Mouse (Mus musculus) neural tube, embryonic 10.5 days (tissue): ENCODE results near the gene Eefsec.

Source experiments
- DNase-seq: peaks from one replicate; pipeline ENCODE4 v3.0.0-alpha.2; 2017; ENCODE audit warnings: low spot score; ENCODE audit errors: extremely low spot score

The Eefsec gene

GRCm38 (mm10) chr6:88446063-88447002 is at the start of gene Eefsec:
Eefsec (minus strand) TSS chr6:88446539.
- peak; percentile 81 for DNase-seq

- DNase-seq, result no peak
Measured at GRCm38 (mm10) chr6:88493712-88494111, 47.4 kb upstream of the Eefsec start.

DNA sequence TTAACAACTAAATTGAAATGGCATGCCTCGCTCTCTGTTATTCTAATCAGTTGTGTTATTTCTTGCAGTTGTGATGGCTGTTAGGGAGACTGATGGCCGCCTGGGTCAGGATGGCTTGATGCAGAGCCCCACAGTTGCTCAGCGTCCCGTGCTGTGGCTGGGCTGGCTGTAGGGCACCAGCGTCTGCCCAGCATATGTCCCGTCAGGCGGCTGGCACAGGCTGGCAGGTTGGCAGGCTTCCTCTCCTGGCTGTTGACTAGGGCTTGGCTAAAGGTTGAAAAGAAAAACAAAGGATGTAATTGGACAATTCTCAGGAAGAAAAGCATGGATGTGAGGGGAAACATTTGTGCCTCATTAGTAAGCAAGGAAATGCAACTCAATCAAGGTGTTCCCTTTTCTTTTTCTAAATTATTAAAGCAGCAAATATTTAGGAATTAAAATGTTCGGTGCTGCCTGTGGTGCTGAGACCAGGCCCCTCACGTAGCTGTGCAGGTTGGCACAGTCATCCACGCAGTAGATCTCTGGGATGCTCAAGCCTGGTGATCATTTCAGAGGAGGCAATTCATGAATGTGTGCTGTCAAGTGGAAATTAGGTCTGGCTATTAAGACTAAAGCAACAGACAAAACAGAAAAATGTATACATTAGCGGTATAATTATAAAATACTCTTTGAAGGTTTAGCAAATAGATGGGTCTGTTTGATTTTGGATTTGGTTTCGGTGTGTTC is 44.5 kb upstream of the Eefsec start:
- DNase-seq, result no peak

- no peak for DNase-seq
Measured at GRCm38 (mm10) chr6:88489834-88490233, 43.5 kb upstream of the Eefsec start.

GRCm38 (mm10) chr6:88489026-88489425 is 42.7 kb upstream of the Eefsec start:
- DNase-seq, result no peak

DNA sequence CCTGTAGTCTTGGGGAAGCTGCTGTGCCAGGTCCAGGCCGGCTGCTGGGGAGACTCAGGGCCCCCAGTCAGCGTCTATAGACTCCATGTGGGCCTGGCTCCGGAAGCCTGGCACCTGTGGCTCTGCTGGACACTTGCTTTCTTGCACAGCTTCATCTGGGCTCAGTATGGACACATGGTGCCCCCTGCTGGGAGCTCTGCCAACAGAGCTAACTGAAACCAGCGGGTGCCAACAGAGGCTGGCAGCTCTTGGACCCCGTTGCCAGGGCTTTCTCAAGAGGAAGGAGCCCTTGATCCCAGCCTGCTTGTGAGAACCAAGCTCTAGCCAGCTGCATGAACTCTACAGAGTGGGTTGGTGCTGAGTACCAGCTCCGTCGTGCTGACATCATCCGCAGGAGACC is 40.6 kb upstream of the Eefsec start:
- DNase-seq, result no peak

DNA sequence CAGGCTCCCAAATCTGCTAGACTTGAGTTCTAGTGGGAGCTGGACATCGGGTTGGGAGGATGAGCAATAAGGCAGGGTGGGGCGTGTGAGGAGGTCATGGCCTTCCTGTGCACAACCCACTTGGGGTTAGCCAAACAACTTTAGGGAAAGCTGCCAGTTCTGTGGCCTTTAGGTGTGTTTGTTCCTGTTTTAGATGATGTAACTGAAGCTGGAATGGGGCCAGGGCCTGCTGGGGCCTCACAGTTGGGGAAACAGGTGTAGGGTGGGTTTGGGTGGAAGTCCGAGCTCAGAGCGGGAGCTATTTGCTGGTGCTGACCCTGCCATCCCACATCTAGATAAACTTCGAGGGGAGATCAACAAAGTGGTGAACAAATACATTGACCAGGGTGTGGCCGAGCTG is 39.0 kb upstream of the Eefsec start:
- no peak for DNase-seq

DNA sequence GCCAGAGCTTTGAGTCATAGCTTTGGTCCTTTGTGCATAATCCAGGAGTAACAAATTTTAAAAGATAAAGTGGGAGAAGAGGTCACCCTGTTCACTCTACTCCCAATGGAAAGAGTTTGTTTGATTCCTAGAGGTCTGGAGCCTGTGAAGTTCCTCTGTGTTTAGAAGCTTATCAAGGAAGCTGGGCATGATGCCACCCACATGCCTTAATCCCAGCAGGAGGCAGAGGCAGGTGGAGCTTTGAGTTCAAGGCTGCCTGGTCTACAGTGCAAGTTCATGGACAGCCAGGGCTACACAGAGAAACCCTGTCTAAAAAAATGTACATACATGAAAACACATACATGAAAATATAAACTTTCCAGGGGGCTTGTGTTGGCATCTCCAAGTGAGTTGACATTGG is 37.6 kb upstream of the Eefsec start:
- DNase-seq, result no peak

DNA sequence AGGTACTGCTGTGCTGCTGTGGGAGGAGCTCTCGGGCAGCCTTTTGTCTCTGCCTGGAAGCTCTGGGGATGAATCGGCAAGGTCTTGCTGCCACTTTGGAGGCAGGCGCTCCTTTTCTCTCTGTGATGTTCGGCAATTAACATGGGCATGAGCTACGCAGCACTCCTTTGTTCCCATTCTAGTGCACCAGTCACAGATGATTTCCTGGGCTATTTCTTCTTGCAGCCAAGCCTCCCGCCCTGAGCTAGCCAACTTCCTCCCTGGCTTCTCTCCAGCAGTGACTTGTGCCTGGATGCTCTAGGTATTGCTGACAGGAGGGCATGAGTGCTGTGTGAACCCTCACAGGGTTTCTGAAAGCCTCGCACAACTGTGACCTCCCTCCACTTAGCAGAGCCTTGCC is 36.8 kb upstream of the Eefsec start:
- no peak for DNase-seq

- no peak for DNase-seq
Measured at GRCm38 (mm10) chr6:88480421-88480820, 34.1 kb upstream of the Eefsec start.

DNA sequence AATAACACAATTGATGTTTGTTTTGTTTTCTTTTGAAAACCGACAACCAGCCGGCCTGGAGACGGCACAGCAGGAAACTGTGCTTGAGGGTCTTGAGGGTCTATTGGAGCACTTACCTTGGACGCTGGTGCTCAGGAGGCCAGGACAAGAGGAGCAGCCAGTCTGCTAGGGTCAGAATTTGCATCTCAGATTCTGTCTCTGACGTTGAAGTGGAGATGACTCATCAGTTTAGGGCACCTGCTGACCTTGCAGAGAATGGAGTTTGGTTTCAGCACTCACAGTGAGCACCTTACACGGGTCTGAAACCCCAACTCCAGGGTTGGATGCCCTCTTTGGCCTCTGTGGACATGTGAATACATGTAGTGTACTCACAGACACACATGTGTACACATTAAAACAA is 23.5 kb upstream of the Eefsec start:
- DNase-seq, result no peak

DNA sequence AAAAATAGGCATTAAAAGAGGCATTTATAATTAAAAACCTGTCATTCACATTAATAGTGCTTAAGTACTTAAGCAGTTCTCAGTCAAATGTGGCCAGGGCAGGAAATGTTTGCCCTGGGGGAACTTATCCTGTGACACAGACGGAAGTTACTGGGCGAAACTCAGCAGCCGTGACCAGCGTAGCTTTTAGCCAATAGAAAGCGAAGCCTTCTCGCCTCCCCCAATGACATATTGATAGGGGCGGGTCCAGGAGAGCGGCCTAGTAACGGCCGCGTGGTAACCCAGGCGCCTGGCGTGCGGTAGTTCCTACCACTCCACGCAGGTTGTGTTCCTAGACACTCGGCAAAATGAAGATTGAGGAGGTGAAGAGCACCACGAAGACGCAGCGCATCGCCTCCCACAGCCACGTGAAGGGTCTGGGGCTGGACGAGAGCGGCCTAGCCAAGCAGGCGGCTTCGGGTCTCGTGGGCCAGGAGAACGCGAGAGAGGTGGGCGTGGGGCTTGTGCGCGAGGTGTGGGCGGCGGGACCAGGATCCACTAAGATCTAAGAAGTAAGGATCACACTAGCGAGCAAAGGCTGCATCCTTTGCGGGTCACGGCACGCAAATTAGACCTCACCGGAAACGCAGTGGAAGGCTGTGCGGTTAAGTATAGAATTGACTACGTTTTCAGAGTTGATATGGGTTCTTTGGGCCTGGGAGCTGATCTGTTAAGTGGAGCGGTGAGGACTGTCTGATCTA is 19.0 kb upstream of the Eefsec start, which contains the start of gene Ruvbl1:
Gene Ruvbl1, plus strand, starts transcription at position 229 of the 740 bp plus-strand sequence.
- DNase-seq, result peak; percentile 89

GRCm38 (mm10) chr6:88454545-88454944 is 8.2 kb upstream of the Eefsec start:
- DNase-seq, result no peak

DNA sequence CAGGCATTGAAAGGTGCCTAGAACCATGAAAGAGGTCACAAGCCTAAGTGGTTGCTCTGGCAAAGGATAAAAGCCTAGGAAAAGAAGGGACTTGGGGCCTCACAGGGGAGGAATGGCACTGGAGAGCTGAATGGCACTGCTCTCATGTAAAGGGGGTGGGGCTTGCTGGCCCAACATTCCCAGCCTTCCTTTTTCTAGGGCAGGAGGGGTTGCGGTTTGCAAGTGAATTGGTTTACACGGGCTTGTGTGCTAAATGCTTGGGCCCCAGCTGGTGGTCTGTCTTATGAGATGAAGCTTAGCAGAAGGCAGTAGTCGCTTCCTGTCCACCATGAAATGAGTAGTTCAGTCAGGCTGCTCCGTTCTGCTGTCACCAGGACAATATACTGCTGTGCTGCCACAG is 1.1 kb upstream of the Eefsec start:
- peak; percentile 13 for DNase-seq

DNA sequence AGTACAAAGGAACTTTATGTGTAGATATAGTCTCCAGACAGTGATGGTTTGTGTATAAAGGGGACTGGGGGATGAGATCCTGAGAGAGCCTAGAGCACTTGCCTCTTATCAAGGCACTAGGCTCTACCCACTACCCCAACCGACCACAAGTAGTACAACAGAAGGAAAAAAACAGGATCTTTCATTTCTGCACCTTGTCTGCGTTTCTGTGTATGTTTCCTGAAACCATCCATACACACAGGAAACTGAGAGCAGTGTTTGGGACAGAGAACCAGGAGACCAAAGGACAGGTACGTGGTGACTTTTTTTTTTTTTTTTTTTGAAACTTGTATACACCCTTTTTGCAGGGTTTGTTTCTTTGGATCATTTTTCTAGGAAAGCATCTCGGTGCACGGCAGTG is 678 bp downstream of the Eefsec start:
- no peak for DNase-seq

DNA sequence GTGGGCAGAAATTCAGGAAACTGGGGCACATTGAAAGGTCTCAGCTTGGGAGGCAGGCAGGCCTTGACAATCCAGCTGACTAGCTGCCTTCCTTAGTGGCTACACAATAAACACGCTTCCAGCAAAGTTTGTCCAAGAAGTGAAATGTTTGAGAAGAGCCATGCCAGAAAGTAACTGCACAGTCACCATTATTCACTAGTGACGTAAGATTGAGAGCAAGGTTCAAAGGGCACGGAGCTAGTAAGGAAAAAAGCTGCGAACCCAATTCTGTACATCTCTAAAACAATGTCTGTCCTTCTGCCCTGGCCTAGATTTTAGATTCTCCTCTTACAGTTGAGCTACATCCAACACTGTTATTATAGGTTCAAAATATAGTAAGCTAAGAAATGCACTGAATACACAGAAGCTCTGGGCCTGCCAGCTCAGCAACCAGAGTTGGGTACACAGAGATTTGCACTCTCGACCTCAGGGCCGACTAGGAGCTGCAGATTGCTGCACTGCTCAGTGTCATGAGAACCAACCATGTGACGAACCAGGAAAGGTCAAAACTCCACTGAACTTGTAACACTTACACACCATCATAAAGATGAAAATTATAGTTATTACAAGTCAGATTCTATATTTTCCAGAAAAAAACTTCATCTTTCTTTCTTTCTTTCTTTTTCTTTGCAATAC is 2.1 kb downstream of the Eefsec start:
- no peak for DNase-seq

GRCm38 (mm10) chr6:88443446-88443845 is 2.9 kb downstream of the Eefsec start:
- no peak for DNase-seq

DNA sequence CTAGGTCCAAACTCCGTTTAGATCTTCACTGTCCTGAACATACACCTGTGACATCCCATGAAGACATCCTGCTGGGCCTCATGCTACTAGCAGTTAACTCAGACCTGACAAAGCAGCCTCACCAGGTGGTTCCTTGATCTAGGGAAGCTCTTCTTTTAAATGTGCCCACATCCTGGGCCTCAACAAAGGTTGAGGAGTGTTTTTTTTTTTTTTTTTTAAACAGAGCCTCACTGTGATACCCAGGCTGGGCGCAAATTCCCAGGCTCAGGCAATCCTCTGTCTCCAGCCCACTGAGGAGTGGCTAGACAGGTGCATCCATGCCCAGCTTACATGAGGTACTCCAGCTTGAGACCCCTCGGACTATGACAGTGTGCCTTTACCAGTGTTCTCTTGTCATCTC is 3.8 kb downstream of the Eefsec start:
- no peak for DNase-seq

DNA sequence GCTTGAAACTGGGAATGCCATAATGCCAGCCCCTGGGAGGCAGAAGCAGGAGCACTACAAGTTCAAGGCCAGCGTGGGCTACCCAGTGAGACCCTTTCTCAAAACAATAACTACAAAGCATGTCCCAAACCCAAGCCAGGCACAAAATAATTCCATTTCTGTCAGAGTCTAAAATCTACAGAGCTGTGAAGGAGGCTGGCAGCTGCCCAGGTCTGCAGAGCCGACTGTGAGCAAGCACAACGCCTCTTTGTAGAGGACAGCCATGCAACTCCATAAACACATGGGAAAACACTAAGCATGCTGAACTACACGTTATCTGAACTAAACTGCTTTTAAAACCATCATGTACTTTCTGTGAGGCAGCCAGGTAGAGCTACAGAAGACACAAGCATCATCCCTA is 7.3 kb downstream of the Eefsec start:
- no peak for DNase-seq

DNA sequence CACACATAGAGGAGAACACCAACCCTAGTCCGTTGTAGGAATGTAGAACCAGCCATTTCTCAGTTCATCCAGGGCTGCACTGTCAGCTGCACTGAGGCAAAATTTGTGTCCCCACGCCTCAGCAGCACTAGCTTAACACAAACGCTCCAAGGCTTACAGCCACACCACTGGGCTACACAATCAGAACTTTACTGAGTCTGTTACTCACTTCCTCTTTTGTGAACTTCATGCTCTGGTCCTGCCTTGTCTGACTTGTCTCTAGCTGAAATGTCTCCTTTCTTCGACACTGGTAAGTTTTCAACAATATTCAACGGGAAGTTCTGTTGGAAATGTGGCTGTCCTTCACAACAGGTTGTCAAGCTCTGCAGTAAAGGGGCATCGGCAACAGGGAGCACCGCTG is 10.7 kb downstream of the Eefsec start:
- no peak for DNase-seq

- DNase-seq, result no peak
Measured at GRCm38 (mm10) chr6:88431202-88431601, 15.1 kb downstream of the Eefsec start.
